Mouse (Mus musculus) kidney, adult 2 months (tissue): ENCODE data around the gene Aqp9. TPM values are rescaled to one million over a fixed set of nuclear protein-coding genes. Genes with fewer than 3 reads are reported as not detected.
A peak's percentile ranks its signal among the peaks of the same experiment; 100 is the strongest.
"Not testable (repeated sequence)": the region's sequence is repeated elsewhere in the genome, so short reads cannot be mapped to it uniquely, and the experiment has no call there.

ENCODE experiments used
- DNase-seq: peaks from one replicate; pipeline ENCODE4 v3.0.0; 2021
- H3K27ac ChIP-seq: fragments of 200-500 bp; 2 replicates; pipeline ENCODE4 v1.5.1; 2012; ENCODE audit warnings: low read depth, low read length, control low read depth, inconsistent platforms; ENCODE audit not compliant: insufficient read depth
- H3K27me3 ChIP-seq: fragments of 200-500 bp; replicated peaks from 2 replicates; pipeline ENCODE4 v1.6.1; 2012; ENCODE audit warnings: mild to moderate bottlenecking, moderate library complexity, low read length, inconsistent platforms; ENCODE audit not compliant: control insufficient read depth, insufficient read depth
- H3K36me3 ChIP-seq: fragments of 200-500 bp; 2 replicates; pipeline ENCODE4 v1.6.1; 2012; ENCODE audit warnings: mild to moderate bottlenecking, moderate library complexity, low read length, inconsistent platforms; ENCODE audit not compliant: control insufficient read depth, insufficient read depth
- H3K4me1 ChIP-seq: fragments of 200-500 bp; 2 replicates; pipeline ENCODE4 v1.6.1; 2011; ENCODE audit warnings: low read length; ENCODE audit not compliant: control insufficient read depth, insufficient read depth
- H3K4me3 ChIP-seq: fragments of 200-500 bp; 2 replicates; pipeline ENCODE4 v1.5.1; 2011; ENCODE audit warnings: mild to moderate bottlenecking, low read depth, low read length, control low read depth; ENCODE audit not compliant: insufficient read depth
- CTCF ChIP-seq: fragments of 200-500 bp; conservative IDR thresholded peaks from 2 replicates; pipeline ENCODE4 v1.5.1; 2011; ENCODE audit warnings: low read depth, mild to moderate bottlenecking, control low read depth, low read length, moderate library complexity, mixed read lengths; ENCODE audit not compliant: insufficient read depth, insufficient read length
- POLR2A ChIP-seq: fragments of 200-500 bp; IDR thresholded peaks from one replicate; pipeline ENCODE4 v1.6.1; 2011; ENCODE audit warnings: low read depth, low read length, control low read depth
- WGBS: fragments of 180-500 bp; shearing (Covaris S2); methylation state at CpG from one replicate; pipeline ENCODE4 v1.1.7; 2018; 5-methylcytosine and 5-hydroxymethylcytosine counted together
- polyA plus RNA-seq: library from polyadenylated mRNA; depleted of rRNA; stranded (reverse); fragments of >200 nt; gene quantifications from 2 replicates; pipeline ENCODE4 v1.2.3, GENCODE M21; 2012

Aqp9 gene
- polyA plus RNA-seq, 1 experiment = 0.11 TPM

DNA sequence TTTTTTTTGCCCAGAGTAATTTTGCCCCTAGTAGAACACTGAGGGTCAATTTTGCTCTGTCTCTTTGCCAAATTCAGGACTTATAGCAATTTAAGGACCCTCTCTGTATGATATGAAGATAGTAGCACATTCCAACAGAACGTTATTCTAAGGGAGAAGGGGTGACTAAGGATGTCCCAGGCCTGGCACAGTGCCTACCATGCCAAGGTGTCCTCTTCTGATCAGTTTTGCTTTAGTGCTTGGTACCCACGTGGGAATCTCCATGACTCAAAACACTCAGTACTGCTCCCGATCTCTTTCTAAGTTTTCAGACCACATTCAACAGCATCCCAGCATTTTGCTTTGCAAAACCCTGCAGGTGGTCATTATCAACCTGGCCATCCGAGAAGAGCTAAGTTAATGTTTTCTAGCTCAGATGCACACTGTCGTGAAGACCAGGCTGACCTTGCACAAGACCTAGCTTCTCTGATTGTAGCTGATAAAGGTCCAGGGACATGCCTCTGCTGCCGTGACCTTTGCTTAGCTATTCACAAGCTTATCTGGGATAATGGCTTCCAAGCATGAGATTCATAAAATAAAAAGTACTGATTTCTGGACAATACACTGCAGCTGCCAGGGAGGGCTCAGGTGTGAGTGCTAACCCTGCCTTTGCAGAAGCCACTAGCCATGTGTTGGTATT is 31.1 kb downstream of the Aqp9 start:
- no peak for DNase-seq
- no peak overlapping the region for H3K4me3 ChIP-seq
- H3K27me3 ChIP-seq = no peaks in the 10 kb centered on the region
- no peak overlapping the region for H3K27ac ChIP-seq
- no peaks in the 10 kb centered on the region for H3K36me3 ChIP-seq
- no peak for TF ChIP-seq POLR2A
- no peak for TF ChIP-seq CTCF
- 53% methylated on average over 6 of the region's 6 CpGs for WGBS
- no peaks in the 10 kb centered on the region for H3K4me1 ChIP-seq

DNA sequence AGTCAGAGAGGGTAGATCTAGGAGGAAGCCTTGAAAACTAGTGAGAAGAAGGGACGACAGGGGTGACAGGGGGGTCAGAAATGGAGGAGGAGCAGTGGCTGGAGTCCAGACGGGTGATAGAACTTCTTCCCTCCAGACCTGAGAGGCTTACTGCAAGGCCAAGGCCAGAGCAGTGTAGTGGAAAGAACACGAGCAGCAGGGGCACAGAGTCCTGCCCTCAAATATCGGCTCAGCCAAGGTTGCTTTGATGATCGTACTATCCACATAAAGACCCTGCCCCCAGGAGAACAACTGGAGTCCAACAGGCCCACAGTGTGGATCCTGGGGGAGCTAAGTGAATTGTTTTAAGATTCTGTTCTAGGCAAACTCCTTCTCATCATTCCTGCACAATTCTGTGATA is 33.4 kb downstream of the Aqp9 start:
- TF ChIP-seq POLR2A (no peak), CTCF (no peak)

DNA sequence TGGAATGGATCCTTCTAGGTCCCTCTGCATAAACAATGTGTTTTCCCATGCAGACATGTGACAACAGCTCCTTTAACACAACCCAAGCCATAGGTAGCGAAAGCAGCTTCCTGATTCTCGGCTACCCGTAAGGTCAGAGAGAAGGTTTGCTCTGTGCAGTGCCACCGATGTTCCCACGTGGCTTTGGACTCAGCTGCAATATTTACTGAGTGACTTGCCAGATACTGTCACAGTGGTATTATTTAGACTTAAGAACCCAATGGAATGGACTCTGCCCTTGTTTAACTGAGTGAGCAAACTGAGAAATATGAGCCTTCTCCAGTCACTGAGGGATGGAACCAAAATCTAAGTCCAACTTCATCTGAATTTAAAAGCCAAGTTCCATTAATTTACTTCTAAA is 35.3 kb downstream of the Aqp9 start:
- Histone ChIP-seq H3K4me1 (no peaks in the 10 kb centered on the region), H3K4me3 (no peak overlapping the region), H3K27me3 (no peaks in the 10 kb centered on the region), H3K27ac (no peak overlapping the region), H3K36me3 (no peaks in the 10 kb centered on the region)
- 68% methylated on average over 5 of the region's 5 CpGs for WGBS
- TF ChIP-seq CTCF = no peak
- no peak for TF ChIP-seq POLR2A
- no peak for DNase-seq

More for the DNA sequence above, 33.4 kb downstream of the Aqp9 start:
- Histone ChIP-seq H3K36me3 (no peaks in the 10 kb centered on the region), H3K4me1 (no peaks in the 10 kb centered on the region), H3K4me3 (no peak overlapping the region), H3K27me3 (no peaks in the 10 kb centered on the region), H3K27ac (no peak overlapping the region)
- WGBS = 54% methylated on average over 5 of the region's 5 CpGs
- DNase-seq = no peak

DNA sequence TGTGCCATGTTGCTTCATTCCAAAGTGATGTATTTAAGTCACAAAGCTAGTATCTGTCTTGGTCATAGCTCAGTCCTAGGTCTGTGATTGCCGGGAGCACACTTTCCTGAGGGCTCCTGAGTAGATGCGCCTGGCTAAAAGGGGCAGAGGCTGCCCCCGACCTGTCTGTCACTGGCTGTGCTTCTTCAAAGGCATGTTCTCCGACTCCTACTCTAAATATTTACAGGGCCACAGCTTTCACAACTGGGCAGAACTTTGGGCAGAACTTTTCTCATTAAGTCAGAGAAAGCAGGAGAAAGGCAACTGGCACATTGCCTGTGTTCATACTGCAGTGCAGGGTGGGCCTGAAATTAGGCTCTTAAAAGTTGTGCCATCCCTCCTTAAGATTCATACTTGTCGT is 36.7 kb downstream of the Aqp9 start:
- Histone ChIP-seq H3K36me3 (no peaks in the 10 kb centered on the region), H3K27ac (no peak overlapping the region), H3K4me3 (no peak overlapping the region), H3K27me3 (no peaks in the 10 kb centered on the region), H3K4me1 (no peaks in the 10 kb centered on the region)
- TF ChIP-seq POLR2A (no peak), CTCF (no peak)
- DNase-seq = no peak
- 67% methylated on average over 5 of the region's 5 CpGs for WGBS

DNA sequence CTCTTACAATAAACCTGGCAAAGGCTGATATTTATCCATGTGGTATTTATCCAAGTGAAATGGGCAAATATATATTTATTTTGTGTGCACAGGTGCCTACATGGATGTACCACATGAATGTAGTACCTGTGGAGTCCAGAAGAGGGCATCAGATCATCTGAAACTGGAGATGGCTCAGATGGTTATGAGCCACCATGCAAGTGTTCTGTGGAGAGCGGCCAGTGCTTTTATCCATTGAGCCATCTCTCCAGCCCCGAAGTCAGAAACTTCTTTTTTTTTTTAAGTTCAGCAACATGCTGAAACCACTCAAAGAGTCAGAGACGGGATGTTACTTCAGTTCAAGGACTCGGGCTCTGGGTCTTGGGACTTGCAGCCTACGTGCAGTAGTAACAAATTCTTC is 39.6 kb downstream of the Aqp9 start:
- Histone ChIP-seq H3K36me3 (no peaks in the 10 kb centered on the region), H3K4me3 (no peak overlapping the region), H3K27ac (no peak overlapping the region), H3K27me3 (no peaks in the 10 kb centered on the region), H3K4me1 (no peaks in the 10 kb centered on the region)
- 44% methylated on average over 5 of the region's 5 CpGs for WGBS
- DNase-seq = peak; percentile 72
- TF ChIP-seq POLR2A = no peak
- peak; percentile 54 for TF ChIP-seq CTCF

DNA sequence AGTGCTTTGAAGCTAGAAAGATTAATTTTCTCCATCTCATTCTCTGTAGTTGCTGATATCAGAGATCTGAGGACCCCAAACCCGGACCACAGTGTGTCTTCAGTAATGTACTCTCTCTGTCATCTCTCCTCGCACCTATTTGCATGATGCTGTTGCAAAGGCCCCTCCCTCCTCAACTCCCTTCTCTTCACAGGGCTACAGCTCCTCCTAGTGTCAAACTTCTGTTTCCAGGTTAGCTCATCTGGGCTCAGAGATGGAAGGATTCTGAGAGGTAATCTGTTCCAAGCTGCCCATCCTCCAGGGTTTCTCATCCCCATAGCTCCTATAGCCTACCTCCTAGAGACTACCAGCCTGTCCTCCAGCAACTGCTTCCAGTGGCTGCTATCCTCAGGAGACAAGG is 42.3 kb downstream of the Aqp9 start:
- H3K27me3 ChIP-seq = no peaks in the 10 kb centered on the region
- peak; percentile 24 for DNase-seq
- 21% methylated on average over 2 of the region's 2 CpGs for WGBS
- H3K27ac ChIP-seq = no peak overlapping the region
- H3K4me3 ChIP-seq = no peak overlapping the region
- H3K36me3 ChIP-seq = no peaks in the 10 kb centered on the region
- TF ChIP-seq CTCF (0 out of 2 replicates have a peak, but pooled peaks have one; percentile 23), POLR2A (no peak)
- H3K4me1 ChIP-seq = no peaks in the 10 kb centered on the region

DNA sequence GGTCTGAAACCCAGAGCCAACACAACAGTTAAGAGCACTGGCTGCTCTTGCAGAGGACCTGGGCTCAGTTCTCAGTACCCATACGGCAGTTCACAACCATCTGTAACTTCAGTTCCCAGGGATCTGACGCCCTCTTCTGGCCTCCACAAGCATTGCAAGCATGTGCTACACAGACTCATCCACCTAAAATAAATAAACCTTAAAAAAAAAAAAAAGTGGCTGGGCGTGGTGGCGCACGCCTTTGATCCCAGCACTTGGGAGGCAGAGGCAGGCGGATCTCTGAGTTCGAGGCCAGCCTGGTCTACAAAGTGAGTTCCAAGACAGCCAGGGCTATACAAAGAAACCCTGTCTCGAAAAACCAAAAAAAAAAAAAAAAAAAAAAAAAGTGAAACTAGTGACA is 45.4 kb downstream of the Aqp9 start:
- 90% methylated on average over 7 of the region's 8 CpGs for WGBS
- H3K36me3 ChIP-seq = not testable (repeated sequence)

DNA sequence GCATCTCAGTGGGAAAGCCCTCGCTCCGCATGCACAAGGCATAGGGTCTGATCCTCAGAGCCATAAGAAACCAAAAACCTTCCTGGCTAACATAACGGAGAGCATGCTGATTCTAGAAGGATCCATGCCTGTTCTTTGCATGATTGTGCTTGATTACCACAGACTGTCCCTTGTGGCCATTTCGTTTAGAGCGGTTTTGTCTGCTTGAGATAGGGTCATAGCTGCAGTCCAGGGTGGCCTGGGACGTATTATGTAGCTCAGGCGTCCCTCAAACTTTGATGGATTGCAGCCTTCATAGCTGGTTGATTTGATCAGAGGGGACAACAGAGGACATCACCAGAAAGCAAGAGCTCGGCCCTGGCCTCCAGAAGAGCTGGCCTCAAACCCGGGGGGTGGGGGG is 47.6 kb downstream of the Aqp9 start:
- H3K4me3 ChIP-seq = no peak overlapping the region
- no peaks in the 10 kb centered on the region for H3K4me1 ChIP-seq
- no peaks in the 10 kb centered on the region for H3K27me3 ChIP-seq
- DNase-seq = no peak
- no peak for TF ChIP-seq CTCF
- no peak for TF ChIP-seq POLR2A
- WGBS = 67% methylated on average over 9 of the region's 9 CpGs
- no peaks in the 10 kb centered on the region for H3K36me3 ChIP-seq
- no peak overlapping the region for H3K27ac ChIP-seq

More for the DNA sequence above, 45.4 kb downstream of the Aqp9 start:
- not testable (repeated sequence) for H3K27me3 ChIP-seq, H3K4me1 ChIP-seq, H3K4me3 ChIP-seq, H3K27ac ChIP-seq, DNase-seq
